Mouse (Mus musculus) layer of hippocampus, postnatal 14 days (tissue): ENCODE results near the gene Sult2a7. TPM values are rescaled to one million over a fixed set of nuclear protein-coding genes. Genes with fewer than 3 reads are reported as not detected.

Experiments used
- DNase-seq, 2 experiments: peaks; one replicate each; pipeline ENCODE4 v3.0.0; 2021 to 2022; ENCODE audit warnings: low spot score in 2 of 2, mixed read lengths in 1 of 2
- long read RNA-seq, 2 experiments: library from polyadenylated mRNA; stranded (forward); transcript quantifications; one replicate each; pipeline ENCODE4 v2.0.0; 2021
- total RNA-seq, 2 experiments: library from RNA; stranded (reverse); gene quantifications; 2 replicates each; pipeline ENCODE4 v1.2.3; 2021

The Sult2a7 gene
- total RNA-seq = not detected
- long read RNA-seq, experiment 1 = 0 reads
- long read RNA-seq, experiment 2 = 0 reads

DNA sequence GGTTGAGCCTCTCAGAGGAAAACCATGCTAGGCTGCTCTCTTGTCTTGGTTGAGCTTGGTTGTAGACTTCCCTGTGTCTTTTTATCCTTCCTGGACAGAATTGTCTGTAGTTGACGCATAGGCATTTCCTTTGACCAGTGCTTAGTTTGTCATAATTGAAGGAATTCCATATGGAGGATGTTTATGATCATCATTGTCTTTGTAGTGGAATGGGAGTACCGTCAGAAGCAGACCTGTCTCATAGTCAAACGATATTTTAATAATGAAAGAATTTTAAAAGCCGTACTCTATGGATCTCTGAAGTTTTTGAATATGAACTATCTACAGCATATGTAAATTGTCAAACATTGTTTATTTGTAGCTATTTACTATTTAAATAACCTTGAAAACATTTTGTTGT is at the start of gene Sult2a7:
Sult2a7 (minus strand) TSS at position 101 of the 400 bp plus-strand sequence.
- DNase-seq = no peak

DNA sequence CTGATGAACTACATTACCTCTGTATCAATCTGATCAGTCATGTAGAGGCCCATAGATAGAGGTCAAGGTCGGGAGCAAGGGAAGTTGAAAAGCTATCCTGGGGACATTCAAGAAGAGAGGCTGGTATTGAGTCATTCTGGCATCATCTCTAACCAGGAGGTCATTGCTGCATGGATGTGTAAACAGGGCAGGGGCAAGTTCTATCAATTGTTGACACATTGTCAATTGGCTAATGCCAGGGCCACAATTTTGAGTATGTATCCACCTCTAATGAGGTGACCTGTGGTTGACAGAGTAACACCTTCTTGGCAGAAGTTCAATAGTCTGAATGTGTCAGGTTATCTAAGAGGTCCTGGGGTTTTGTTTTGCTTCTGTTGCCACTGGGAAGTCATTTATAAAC is 31.2 kb upstream of the Sult2a7 start:
- DNase-seq = no peak

- no peak for DNase-seq
These were observed 28.6 kb upstream of the Sult2a7 start for GRCm38 (mm10) chr7:14522636-14523035.

GRCm38 (mm10) chr7:14518301-14518700 is 24.3 kb upstream of the Sult2a7 start:
- no peak for DNase-seq

DNA sequence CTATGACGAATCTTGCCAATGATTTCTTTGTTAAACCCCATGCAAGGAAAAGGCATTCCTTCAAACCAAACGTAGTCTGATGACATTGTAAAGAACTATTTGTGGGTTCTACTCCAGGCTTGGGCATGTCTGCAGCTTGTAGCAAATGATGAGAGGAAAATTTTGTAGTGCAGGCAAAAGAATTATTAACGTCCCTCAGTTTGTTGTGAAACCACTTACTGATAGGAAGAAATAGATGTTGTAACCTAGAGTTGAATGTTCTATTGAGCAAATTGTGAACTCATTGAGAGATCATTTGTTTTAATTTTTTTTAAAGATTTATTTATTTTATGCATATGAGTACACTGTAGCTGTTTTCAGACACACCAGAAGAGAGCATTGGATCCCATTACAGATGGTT is 1.1 kb downstream of the Sult2a7 start:
- no peak for DNase-seq

GRCm38 (mm10) chr7:14446534-14446933 is 47.5 kb downstream of the Sult2a7 start, which contains the start of gene Sult2a8:
Sult2a8 (minus strand) TSS chr7:14446769.
- no peak for DNase-seq

- DNase-seq = no peak
These were observed 54.4 kb downstream of the Sult2a7 start for GRCm38 (mm10) chr7:14439581-14439980.

DNA sequence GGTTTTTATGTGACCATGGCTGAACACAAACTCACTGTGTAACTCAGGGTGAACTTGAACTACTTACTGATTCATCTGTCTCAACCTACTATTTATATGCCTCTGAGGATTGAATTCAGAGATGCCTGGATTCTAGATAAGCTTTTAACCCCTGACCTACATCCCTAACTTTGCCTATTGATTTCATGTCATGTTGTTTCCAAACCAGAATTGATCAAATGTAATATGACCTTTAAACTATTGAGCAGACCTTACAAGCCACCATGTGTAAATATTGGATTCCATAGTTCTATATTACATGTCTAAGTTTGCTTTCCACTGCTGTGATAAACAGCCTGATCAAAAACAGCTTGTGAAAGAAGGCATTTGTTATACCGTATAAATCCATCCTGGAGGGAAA is 55.5 kb downstream of the Sult2a7 start:
- no peak for DNase-seq

DNA sequence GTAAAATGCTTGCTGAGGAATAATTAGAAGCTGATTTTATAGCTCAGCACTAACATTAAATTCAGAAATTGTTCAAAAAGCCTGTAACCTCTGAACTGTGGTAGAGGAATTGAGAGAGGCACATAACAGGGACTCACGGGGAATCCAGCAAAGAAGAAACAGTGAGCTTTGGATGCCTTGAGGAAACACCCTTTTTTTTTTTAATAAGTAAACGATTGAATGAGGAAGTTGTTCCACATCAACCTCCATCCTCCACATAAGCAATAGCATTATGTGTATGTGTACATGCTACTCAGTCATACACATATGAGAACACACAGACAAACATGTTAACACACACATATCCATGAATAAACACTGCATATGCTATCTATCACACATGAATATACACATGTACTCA is 56.0 kb downstream of the Sult2a7 start:
- no peak for DNase-seq

Other genes starting within 250 kb of the Sult2a7 start
- gene Sult2a6, start 239.4 kb downstream of the Sult2a7 start, total RNA-seq = not detected
- gene Obox8, start 160.7 kb downstream of the Sult2a7 start, total RNA-seq = not detected
- not detected for gene Sult2a8, start 47.5 kb downstream of the Sult2a7 start, total RNA-seq
- not detected for gene Vmn1r90, start 69.3 kb upstream of the Sult2a7 start, total RNA-seq
- not detected for gene Obox7, start 165.3 kb upstream of the Sult2a7 start, total RNA-seq